Mouse (Mus musculus): ENCODE measurements around the gene Dennd5b. TPM values are rescaled to one million over a fixed set of nuclear protein-coding genes. Genes with fewer than 3 reads are reported as not detected.

Dennd5b gene
- polyA plus RNA-seq, 1 experiment from 2014 or later, result 5.9 TPM

GRCm38 (mm10) chr6:149040099-149040498 is 61.4 kb downstream of the Dennd5b start:
- ATAC-seq (ENCODE audit: low FRiP score, low TSS enrichment), result no peak

GRCm38 (mm10) chr6:149032198-149032597 is 69.3 kb downstream of the Dennd5b start:
- no peaks in the 10 kb centered on the region for H3K27me3 ChIP-seq (ENCODE audit: insufficient read depth, low read length)
- ATAC-seq (ENCODE audit: low FRiP score, low TSS enrichment), result no peak
- H3K9ac ChIP-seq (replicated peaks; ENCODE audit: low read length), result no peak overlapping the region
- H3K27ac ChIP-seq (ENCODE audit: low read length), result no peak overlapping the region
- H3K4me1 ChIP-seq (ENCODE audit: insufficient read depth, low read length), result no peaks in the 10 kb centered on the region
- peaks cover 11% of the 10 kb centered on the region; the same call in 1 of the 2 replicates for H3K36me3 ChIP-seq (ENCODE audit: insufficient read depth, low read length)
- WGBS, result 94% methylated on average over 5 of the region's 5 CpGs
- no peak overlapping the region for H3K4me3 ChIP-seq (ENCODE audit: low read length)
- no peaks in the 10 kb centered on the region for H3K9me3 ChIP-seq (ENCODE audit: low read length)
- H3K4me2 ChIP-seq (replicated peaks; ENCODE audit: low read depth, low read length), result no peak overlapping the region

More at GRCm38 (mm10) chr6:149040099-149040498, 61.4 kb downstream of the Dennd5b start:
- 78% methylated on average over 4 of the region's 4 CpGs for WGBS
- no peak overlapping the region for H3K27ac ChIP-seq (ENCODE audit: low read length)
- H3K4me1 ChIP-seq (ENCODE audit: insufficient read depth, low read length), result no peaks in the 10 kb centered on the region
- H3K9me3 ChIP-seq (ENCODE audit: low read length), result no peaks in the 10 kb centered on the region
- H3K9ac ChIP-seq (replicated peaks; ENCODE audit: low read length), result no peak overlapping the region
- no peak overlapping the region for H3K4me2 ChIP-seq (replicated peaks; ENCODE audit: low read depth, low read length)
- 0 out of 2 replicates have a peak, but pooled peaks cover 6% of the 10 kb centered on the region for H3K36me3 ChIP-seq (ENCODE audit: insufficient read depth, low read length)
- no peaks in the 10 kb centered on the region for H3K27me3 ChIP-seq (ENCODE audit: insufficient read depth, low read length)
- no peak overlapping the region for H3K4me3 ChIP-seq (ENCODE audit: low read length)

- Histone ChIP-seq H3K4me2 (replicated peaks; ENCODE audit: low read depth, low read length) (no peak overlapping the region), H3K9me3 (ENCODE audit: low read length) (no peaks in the 10 kb centered on the region), H3K27ac (ENCODE audit: low read length) (no peak overlapping the region), H3K27me3 (ENCODE audit: insufficient read depth, low read length) (no peaks in the 10 kb centered on the region), H3K36me3 (ENCODE audit: insufficient read depth, low read length) (peaks cover 13% of the 10 kb centered on the region; the same call in 1 of the 2 replicates), H3K4me1 (ENCODE audit: insufficient read depth, low read length) (no peaks in the 10 kb centered on the region), H3K9ac (replicated peaks; ENCODE audit: low read length) (no peak overlapping the region), H3K4me3 (ENCODE audit: low read length) (no peak overlapping the region)
- ATAC-seq (ENCODE audit: low FRiP score, low TSS enrichment), result no peak
These were observed 70.1 kb downstream of the Dennd5b start for GRCm38 (mm10) chr6:149031377-149031776.

GRCm38 (mm10) chr6:149018431-149018830 is 83.0 kb downstream of the Dennd5b start:
- WGBS, result 88% methylated on average over 5 of the region's 5 CpGs

GRCm38 (mm10) chr6:149010766-149011301 is 90.6 kb downstream of the Dennd5b start:
- no peak for ATAC-seq (ENCODE audit: low FRiP score, low TSS enrichment)
- H3K9me3 ChIP-seq (ENCODE audit: low read length), result no peaks in the 10 kb centered on the region
- peaks cover 30% of the 10 kb centered on the region for H3K36me3 ChIP-seq (ENCODE audit: insufficient read depth, low read length)
- no peak overlapping the region for H3K4me2 ChIP-seq (replicated peaks; ENCODE audit: low read depth, low read length)
- no peak overlapping the region for H3K27ac ChIP-seq (ENCODE audit: low read length)
- H3K4me3 ChIP-seq (ENCODE audit: low read length), result no peak overlapping the region
- H3K27me3 ChIP-seq (ENCODE audit: insufficient read depth, low read length), result no peaks in the 10 kb centered on the region
- no peaks in the 10 kb centered on the region for H3K4me1 ChIP-seq (ENCODE audit: insufficient read depth, low read length)
- H3K9ac ChIP-seq (replicated peaks; ENCODE audit: low read length), result no peak overlapping the region

More at GRCm38 (mm10) chr6:149018431-149018830, 83.0 kb downstream of the Dennd5b start:
- Histone ChIP-seq H3K36me3 (ENCODE audit: insufficient read depth, low read length) (peaks cover 23% of the 10 kb centered on the region), H3K4me3 (ENCODE audit: low read length) (no peak overlapping the region), H3K4me1 (ENCODE audit: insufficient read depth, low read length) (no peaks in the 10 kb centered on the region), H3K9me3 (ENCODE audit: low read length) (no peaks in the 10 kb centered on the region), H3K27ac (ENCODE audit: low read length) (no peak overlapping the region), H3K4me2 (replicated peaks; ENCODE audit: low read depth, low read length) (no peak overlapping the region), H3K9ac (replicated peaks; ENCODE audit: low read length) (no peak overlapping the region), H3K27me3 (ENCODE audit: insufficient read depth, low read length) (no peaks in the 10 kb centered on the region)
- ATAC-seq (ENCODE audit: low FRiP score, low TSS enrichment), result no peak

- Histone ChIP-seq H3K4me1 (ENCODE audit: insufficient read depth, low read length) (no peaks in the 10 kb centered on the region), H3K36me3 (ENCODE audit: insufficient read depth, low read length) (peaks cover 44% of the 10 kb centered on the region), H3K4me3 (ENCODE audit: low read length) (no peak overlapping the region), H3K27ac (ENCODE audit: low read length) (no peak overlapping the region), H3K27me3 (ENCODE audit: insufficient read depth, low read length) (no peaks in the 10 kb centered on the region), H3K9ac (replicated peaks; ENCODE audit: low read length) (no peak overlapping the region), H3K4me2 (replicated peaks; ENCODE audit: low read depth, low read length) (no peak overlapping the region), H3K9me3 (ENCODE audit: low read length) (no peaks in the 10 kb centered on the region)
- WGBS, result 85% methylated on average over 7 of the region's 7 CpGs
- no peak for ATAC-seq (ENCODE audit: low FRiP score, low TSS enrichment)
These were observed 96.5 kb downstream of the Dennd5b start for GRCm38 (mm10) chr6:149005009-149005408.

GRCm38 (mm10) chr6:148994327-148994999 is 107.0 kb downstream of the Dennd5b start:
- Histone ChIP-seq H3K4me3 (ENCODE audit: low read length) (no peak overlapping the region), H3K9me3 (ENCODE audit: low read length) (no peaks in the 10 kb centered on the region), H3K27ac (ENCODE audit: low read length) (no peak overlapping the region), H3K9ac (replicated peaks; ENCODE audit: low read length) (no peak overlapping the region), H3K36me3 (ENCODE audit: insufficient read depth, low read length) (peaks cover 6% of the 10 kb centered on the region), H3K27me3 (ENCODE audit: insufficient read depth, low read length) (no peaks in the 10 kb centered on the region), H3K4me1 (ENCODE audit: insufficient read depth, low read length) (peaks cover 6% of the 10 kb centered on the region; the same call in 1 of the 2 replicates), H3K4me2 (replicated peaks; ENCODE audit: low read depth, low read length) (no peak overlapping the region)
- 0 out of 2 replicates have a peak, but pooled peaks have one; percentile 39 for ATAC-seq (ENCODE audit: low FRiP score, low TSS enrichment)
- WGBS, result 77% methylated on average over 5 of the region's 5 CpGs

- WGBS, result 38% methylated on average over 9 of the region's 9 CpGs
- peaks cover 6% of the 10 kb centered on the region; the same call in 1 of the 2 replicates for H3K4me1 ChIP-seq (ENCODE audit: insufficient read depth, low read length)
- no peak overlapping the region for H3K9ac ChIP-seq (replicated peaks; ENCODE audit: low read length)
- no peaks in the 10 kb centered on the region for H3K27me3 ChIP-seq (ENCODE audit: insufficient read depth, low read length)
- no peaks in the 10 kb centered on the region for H3K9me3 ChIP-seq (ENCODE audit: low read length)
- no peak overlapping the region for H3K4me2 ChIP-seq (replicated peaks; ENCODE audit: low read depth, low read length)
- no peak overlapping the region for H3K27ac ChIP-seq (ENCODE audit: low read length)
- H3K4me3 ChIP-seq (ENCODE audit: low read length), result no peak overlapping the region
- H3K36me3 ChIP-seq (ENCODE audit: insufficient read depth, low read length), result peaks cover 6% of the 10 kb centered on the region; the same call in 1 of the 2 replicates
- peak; percentile 77 for ATAC-seq (ENCODE audit: low FRiP score, low TSS enrichment)
These were observed 108.1 kb downstream of the Dennd5b start for GRCm38 (mm10) chr6:148993117-148994077.

- Histone ChIP-seq H3K27me3 (ENCODE audit: insufficient read depth, low read length) (no peaks in the 10 kb centered on the region), H3K4me3 (ENCODE audit: low read length) (no peak overlapping the region), H3K9ac (replicated peaks; ENCODE audit: low read length) (no peak overlapping the region), H3K4me1 (ENCODE audit: insufficient read depth, low read length) (peaks cover 6% of the 10 kb centered on the region; the same call in 1 of the 2 replicates), H3K4me2 (replicated peaks; ENCODE audit: low read depth, low read length) (no peak overlapping the region), H3K9me3 (ENCODE audit: low read length) (no peaks in the 10 kb centered on the region), H3K36me3 (ENCODE audit: insufficient read depth, low read length) (no peaks in the 10 kb centered on the region; the same call in 1 of the 2 replicates), H3K27ac (ENCODE audit: low read length) (no peak overlapping the region)
- ATAC-seq (ENCODE audit: low FRiP score, low TSS enrichment), result no peak
- WGBS, result 64% methylated on average over 4 of the region's 4 CpGs
These were observed 108.9 kb downstream of the Dennd5b start for GRCm38 (mm10) chr6:148992373-148993116.

Measured in kidney, embryonic 16.5 days (tissue).